Mouse (Mus musculus): ENCODE data around the gene Gpnmb. TPM values are rescaled to one million over a fixed set of nuclear protein-coding genes. Genes with fewer than 3 reads are reported as not detected.

The Gpnmb gene
- total RNA-seq, 1 experiment from 2014 or later: not detected

Other genes with a start within 250 kb of the Gpnmb start
- 2.7 to 9.7 TPM (median 4.4 TPM) in 3 replicates for gene Tmem176a, start 195.6 kb upstream of the Gpnmb start, total RNA-seq (2017)
- gene Tmem176b, start 195.1 kb upstream of the Gpnmb start, total RNA-seq (2017): 19.1 to 28.4 TPM (median 27.7 TPM) in 3 replicates
- not detected in 3 replicates for gene Aoc1, start 163.7 kb upstream of the Gpnmb start, total RNA-seq (2017)
- gene 1600015I10Rik, start 106.7 kb upstream of the Gpnmb start, total RNA-seq (2017): not detected in 3 replicates
- gene Doxl2, start 61.6 kb upstream of the Gpnmb start, total RNA-seq (2017): not detected in 3 replicates
- not detected in 3 replicates for gene Svs1, start 49.7 kb upstream of the Gpnmb start, total RNA-seq (2017)
- gene Malsu1, start 37.2 kb downstream of the Gpnmb start, total RNA-seq (2017): 35.9 to 63.9 TPM (median 48.0 TPM) in 3 replicates
- gene Igf2bp3, start 178.4 kb downstream of the Gpnmb start, total RNA-seq (2017): 0.19 to 0.29 TPM in 2 of 3 replicates, not detected in the other
- gene Tra2a, start 227.5 kb downstream of the Gpnmb start, total RNA-seq (2017): 185 to 235 TPM (median 209 TPM) in 3 replicates